ENCODE assay signal across 26 mouse cellular contexts in genomic region chr13:98305257-98305656, GRCm38 (mm10). TPM values are rescaled to one million over a fixed set of nuclear protein-coding genes. Genes with fewer than 3 reads are reported as not detected.
DNase-seq lines count a peak whose midpoint lies in the region; ATAC-seq and TF ChIP-seq lines count a peak whose summit lies in the region.
"Had no signal": no experiment of that assay in that cellular context is flagged by ENCODE, and none has a peak within 500 bp of the region (broad histone marks: within the 10 kb centered on the region; RNA-seq: fewer than 3 reads in every experiment).

No protein-coding gene starts in this region.

- H3K4me3 ChIP-seq in midbrain, embryonic 11.5 days (ENCODE audit: low read depth, low read length) = no peak overlapping the region
- H3K4me3 ChIP-seq in midbrain, embryonic 10.5 days = no peak overlapping the region
- H3K4me3 ChIP-seq in myocyte = no peak overlapping the region
- H3K4me3 ChIP-seq: embryonic facial prominence, embryonic 12.5 days; forebrain, embryonic 15.5 days; heart, embryonic 12.5 days; hindbrain, embryonic 10.5 days had no signal

- intact Hi-C loops in left cerebral cortex, postnatal 25 days (cut with DNase I) = no loop called here

- no peaks in the 10 kb centered on the region for H3K27me3 ChIP-seq in midbrain, embryonic 11.5 days (ENCODE audit: control insufficient read depth, insufficient read depth, low read length)
- H3K27me3 ChIP-seq in midbrain, embryonic 10.5 days (ENCODE audit: low read depth, poor library complexity, severe bottlenecking) = no peaks in the 10 kb centered on the region
- no peaks in the 10 kb centered on the region for H3K27me3 ChIP-seq in myocyte (ENCODE audit: control insufficient read depth, insufficient read depth, insufficient read length)
- H3K27me3 ChIP-seq: embryonic facial prominence, embryonic 12.5 days; forebrain, embryonic 15.5 days; heart, embryonic 12.5 days; Patski had no signal

- peaks cover 3% of the 10 kb centered on the region; the same call in 1 of the 2 replicates for H3K36me3 ChIP-seq in midbrain, embryonic 11.5 days (ENCODE audit: control insufficient read depth, insufficient read depth, low read length)
- H3K36me3 ChIP-seq in midbrain, embryonic 10.5 days = peaks cover 33% of the 10 kb centered on the region
- peaks cover 24% of the 10 kb centered on the region for H3K36me3 ChIP-seq in myocyte (ENCODE audit: control insufficient read depth, insufficient read depth)

- no peak overlapping the region for H3K9ac ChIP-seq in midbrain, embryonic 11.5 days (ENCODE audit: low read length)
- H3K9ac ChIP-seq: embryonic facial prominence, embryonic 12.5 days; forebrain, embryonic 15.5 days; heart, embryonic 12.5 days; hindbrain, embryonic 14.5 days had no signal

- TF ChIP-seq POLR2A in myocyte (IDR thresholded peaks at IDR 0.05; ENCODE audit: insufficient read length, low read depth) = no peak

- no peak overlapping the region for H3K4me2 ChIP-seq in midbrain, embryonic 11.5 days
- no peak overlapping the region for H3K4me2 ChIP-seq in myocyte (ENCODE audit: low read depth)
- H3K4me2 ChIP-seq: embryonic facial prominence, embryonic 12.5 days; forebrain, embryonic 15.5 days; heart, embryonic 12.5 days; hindbrain, embryonic 14.5 days had no signal

- ATAC-seq in midbrain, embryonic 11.5 days (ENCODE audit: low FRiP score) = peak; percentile 22; the same call in 1 of the 2 replicates
- ATAC-seq: CD4-positive, CD25-positive, alpha-beta regulatory T cell, adult 4 months; forebrain, embryonic 15.5 days; Patski had no signal

- no peak overlapping the region for H3K27ac ChIP-seq in midbrain, embryonic 11.5 days (ENCODE audit: low read depth, low read length)
- H3K27ac ChIP-seq in midbrain, embryonic 10.5 days (replicated peaks) = no peak overlapping the region
- H3K27ac ChIP-seq: embryonic facial prominence, embryonic 12.5 days; forebrain, embryonic 15.5 days; hindbrain, embryonic 10.5 days; hindbrain, embryonic 14.5 days had no signal

- peaks cover 3% of the 10 kb centered on the region for H3K79me2 ChIP-seq in myocyte (ENCODE audit: control insufficient read depth, insufficient read depth)

- peak; percentile 73 for DNase-seq in heart, adult 11 months
- no peak for DNase-seq in heart, adult 18-20 months
- no peak for DNase-seq in midbrain, embryonic 11.5 days (ENCODE audit: low spot score, missing footprints)
- DNase-seq in midbrain, embryonic 10.5 days (ENCODE audit: low spot score) = no peak
- peak; percentile 39 for DNase-seq in R1 (ENCODE audit: low read depth, low spot score)
- no peak for DNase-seq in left cerebral cortex, postnatal 25 days (ENCODE audit: low spot score in 2 of 2)
- DNase-seq: adrenal gland, adult 8-10 months; B cell, adult 2 months; cerebellum, adult 11-12 months; cerebellum, adult 9-10 months; cerebellum, postnatal 25 days; gastrocnemius, postnatal 36 days had no signal

- H3K4me1 ChIP-seq in midbrain, embryonic 11.5 days (ENCODE audit: control insufficient read depth, insufficient read depth, low read length) = no peaks in the 10 kb centered on the region
- no peaks in the 10 kb centered on the region for H3K4me1 ChIP-seq in midbrain, embryonic 10.5 days
- H3K4me1 ChIP-seq: hindbrain, embryonic 10.5 days had no signal

- no peaks in the 10 kb centered on the region for H3K9me3 ChIP-seq in midbrain, embryonic 11.5 days (ENCODE audit: control insufficient read depth, low read length)
- H3K9me3 ChIP-seq in midbrain, embryonic 10.5 days (replicated peaks) = no peaks in the 10 kb centered on the region
- H3K9me3 ChIP-seq: embryonic facial prominence, embryonic 12.5 days; forebrain, embryonic 15.5 days; heart, embryonic 12.5 days; hindbrain, embryonic 10.5 days had no signal

- no peak overlapping the region for H3ac ChIP-seq in myocyte (ENCODE audit: control insufficient read depth, insufficient read length)

- WGBS in midbrain, embryonic 11.5 days = 87% methylated on average over 9 of the region's 9 CpGs
- 91% methylated on average over 9 of the region's 9 CpGs for WGBS in midbrain, embryonic 10.5 days

TF ChIP-seq in myocyte, 11 proteins besides CTCF, POLR2A, EP300 and RAD21:
- TF ChIP-seq POLR2AphosphoS2 (IDR thresholded peaks at IDR 0.05; ENCODE audit: insufficient read length, low read depth) (peak; percentile 61), MYOG (IDR thresholded peaks at IDR 0.05; ENCODE audit: control insufficient read depth in 1 of 3, insufficient read depth in 1 of 3, insufficient read length in 2 of 3, low read depth in 2 of 3) (no peak)

RNA-seq across cellular contexts. Expression of gene Btf3, which starts 11.5 kb away (rescaled TPM):
- 100 to 1,000 TPM; 195 to 218 TPM for total RNA-seq in heart, adult 18-20 months (2021)
- 823 and 852 TPM in 2 replicates for polyA plus RNA-seq in midbrain, embryonic 11.5 days (2014; fragmentation: Nextera tagmentation; extraction: Ambion mirVana)
- 640 and 750 TPM in 2 replicates for polyA plus RNA-seq in midbrain, embryonic 10.5 days (2016; fragmentation: Nextera tagmentation; extraction: Ambion mirVana)
- 1,134 TPM for polyA plus RNA-seq in myocyte (2012; fragmentation: generic; extraction: Trizol)
- total RNA-seq in left cerebral cortex, postnatal 25 days (2021) = 100 to 1,000 TPM; 173 TPM

RNA-seq across cellular contexts. Expression of gene Gm21976, which starts 25.6 kb away (rescaled TPM):
- total RNA-seq in heart, adult 18-20 months (2021) = not detected
- not detected in 2 replicates for polyA plus RNA-seq in midbrain, embryonic 11.5 days (2014; fragmentation: Nextera tagmentation; extraction: Ambion mirVana)
- polyA plus RNA-seq in midbrain, embryonic 10.5 days (2016; fragmentation: Nextera tagmentation; extraction: Ambion mirVana) = not detected in 2 replicates
- polyA plus RNA-seq in myocyte (2012; fragmentation: generic; extraction: Trizol) = not detected
- total RNA-seq in left cerebral cortex, postnatal 25 days (2021) = not detected
- total RNA-seq: adrenal gland, adult 8-10 months; gastrocnemius, adult 8-10 months; gastrocnemius, postnatal 36 days; heart, adult 8-10 months; heart, postnatal 25 days had no signal
- polyA plus RNA-seq: CD4-positive, CD25-positive, alpha-beta regulatory T cell, adult 4 months; cortical plate, adult 2 months; embryonic facial prominence, embryonic 12.5 days; forebrain, embryonic 11.5 days; forebrain, embryonic 15.5 days; heart, embryonic 12.5 days; heart, embryonic 16.5 days; hindbrain, embryonic 10.5 days; hindbrain, embryonic 14.5 days; Patski had no signal

RNA-seq across cellular contexts. Expression of gene Ankra2, which starts 42.4 kb away (rescaled TPM):
- 10 to 100 TPM; 39.7 to 43.5 TPM for total RNA-seq in heart, adult 18-20 months (2021)
- polyA plus RNA-seq in midbrain, embryonic 11.5 days (2014; fragmentation: Nextera tagmentation; extraction: Ambion mirVana) = 40.6 and 41.9 TPM in 2 replicates
- polyA plus RNA-seq in midbrain, embryonic 10.5 days (2016; fragmentation: Nextera tagmentation; extraction: Ambion mirVana) = 17.7 and 23.3 TPM in 2 replicates
- 9.0 TPM for polyA plus RNA-seq in myocyte (2012; fragmentation: generic; extraction: Trizol)
- 10 to 100 TPM; 43.6 to 46.2 TPM for total RNA-seq in left cerebral cortex, postnatal 25 days (2021)

RNA-seq across cellular contexts. Expression of gene Utp15, which starts 42.4 kb away (rescaled TPM):
- total RNA-seq in heart, adult 18-20 months (2021) = 1 to 10 TPM; 5.4 to 7.5 TPM
- 40.4 and 42.9 TPM in 2 replicates for polyA plus RNA-seq in midbrain, embryonic 11.5 days (2014; fragmentation: Nextera tagmentation; extraction: Ambion mirVana)
- polyA plus RNA-seq in midbrain, embryonic 10.5 days (2016; fragmentation: Nextera tagmentation; extraction: Ambion mirVana) = 41.9 and 46.8 TPM in 2 replicates
- 7.3 TPM for polyA plus RNA-seq in myocyte (2012; fragmentation: generic; extraction: Trizol)
- 10 to 100 TPM; 17.6 to 18.2 TPM for total RNA-seq in left cerebral cortex, postnatal 25 days (2021)

RNA-seq across cellular contexts. Expression of gene Foxd1, which starts 48.8 kb away (rescaled TPM):
- total RNA-seq in heart, adult 18-20 months (2021) = under 1 TPM; 0.05 to 0.08 TPM
- 4.4 and 5.2 TPM in 2 replicates for polyA plus RNA-seq in midbrain, embryonic 11.5 days (2014; fragmentation: Nextera tagmentation; extraction: Ambion mirVana)
- polyA plus RNA-seq in midbrain, embryonic 10.5 days (2016; fragmentation: Nextera tagmentation; extraction: Ambion mirVana) = 3.4 and 3.7 TPM in 2 replicates
- polyA plus RNA-seq in myocyte (2012; fragmentation: generic; extraction: Trizol) = 0.37 TPM
- total RNA-seq in left cerebral cortex, postnatal 25 days (2021) = 1 to 10 TPM in 1 of 2 experiments, under 1 TPM in 1; 0.92 to 1.6 TPM
- polyA plus RNA-seq: CD4-positive, CD25-positive, alpha-beta regulatory T cell, adult 4 months; heart, embryonic 16.5 days had no signal

Comparison
In these comparisons a context has a peak if more than half of its experiments do, and no peak if none do; other contexts are left out.
1. DNase-seq: peak in heart, adult 11 months (single experiment) and R1 (single experiment); none in heart, adult 18-20 months (0 of 2), midbrain, embryonic 11.5 days (single experiment), midbrain, embryonic 10.5 days (single experiment) and left cerebral cortex, postnatal 25 days (0 of 2).